Mouse (Mus musculus) kidney, adult 2 months (tissue): ENCODE results near the gene Traf3ip2.

ENCODE experiments used
- CTCF ChIP-seq: fragments of 200-500 bp; conservative IDR thresholded peaks from 2 replicates; pipeline ENCODE4 v1.5.1; 2011; ENCODE audit warnings: low read depth, mild to moderate bottlenecking, control low read depth, low read length, moderate library complexity, mixed read lengths; ENCODE audit not compliant: insufficient read depth, insufficient read length
- POLR2A ChIP-seq: fragments of 200-500 bp; IDR thresholded peaks from one replicate; pipeline ENCODE4 v1.6.1; 2011; ENCODE audit warnings: low read depth, low read length, control low read depth

GRCm38 (mm10) chr10:39654001-39654416 lies 41.3 kb downstream of the Traf3ip2 start:
- TF ChIP-seq CTCF (no peak), POLR2A (no peak)
